Mouse (Mus musculus): ENCODE results near the gene Runx1.

Gene Runx1

DNA sequence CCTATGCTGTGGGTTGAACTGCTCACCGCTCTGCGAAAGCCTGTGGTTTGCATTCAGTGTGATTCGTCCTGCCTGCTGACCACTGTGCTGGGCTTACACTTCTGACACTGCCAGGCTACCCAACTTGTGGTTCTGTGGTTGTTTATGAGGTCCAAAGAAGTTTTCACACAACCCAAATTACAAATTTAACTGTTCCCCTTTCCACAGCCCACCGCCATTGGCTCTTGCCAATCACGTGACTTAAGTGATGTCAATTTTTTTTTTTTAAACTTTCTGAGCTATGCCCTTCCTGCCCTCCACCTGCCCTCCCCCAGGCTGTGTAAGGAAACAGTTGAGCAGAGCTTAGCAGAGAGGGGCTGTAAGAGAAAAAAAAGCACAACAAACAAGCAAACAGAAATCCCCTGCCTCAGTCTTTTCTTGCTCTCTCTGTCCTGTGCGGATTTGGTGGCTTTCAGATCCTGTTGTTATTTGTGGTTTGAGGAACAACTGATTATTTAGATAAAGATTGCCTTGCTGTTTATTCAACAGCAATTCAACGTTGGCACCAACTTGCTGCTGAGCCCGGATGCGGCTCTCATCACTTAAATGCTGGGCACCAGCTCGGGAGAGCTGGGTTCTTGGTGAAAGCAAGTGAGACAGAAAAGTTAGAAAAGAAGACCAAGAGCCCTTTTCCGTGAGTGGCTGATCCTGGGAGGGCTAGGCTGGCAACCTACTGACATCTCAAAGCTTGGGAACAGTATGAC lies at the start of gene Runx1:
Runx1 (minus strand) TSS at position 242 of the 743 bp plus-strand sequence.
- DNase-seq, result no peak

DNA sequence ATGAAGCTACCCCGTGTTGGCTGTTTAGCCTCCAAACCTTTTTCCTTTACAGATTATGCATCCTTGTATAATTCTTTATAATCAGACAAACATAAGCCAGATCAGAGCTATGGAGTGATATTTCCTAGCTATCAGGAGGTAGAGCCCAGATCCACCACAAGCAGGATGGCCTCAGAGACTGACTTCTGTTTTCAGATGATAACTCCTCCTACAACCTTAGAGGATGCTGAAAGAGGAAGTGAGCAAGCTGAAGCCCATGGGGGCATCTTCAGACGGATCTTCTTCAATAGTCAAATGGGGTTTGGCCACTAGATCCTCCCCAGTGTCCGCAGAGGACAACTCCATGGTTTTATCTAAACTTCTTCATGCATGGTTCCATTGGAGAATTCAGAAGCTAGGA lies 48.1 kb upstream of the Runx1 start:
- DNase-seq, result no peak

DNA sequence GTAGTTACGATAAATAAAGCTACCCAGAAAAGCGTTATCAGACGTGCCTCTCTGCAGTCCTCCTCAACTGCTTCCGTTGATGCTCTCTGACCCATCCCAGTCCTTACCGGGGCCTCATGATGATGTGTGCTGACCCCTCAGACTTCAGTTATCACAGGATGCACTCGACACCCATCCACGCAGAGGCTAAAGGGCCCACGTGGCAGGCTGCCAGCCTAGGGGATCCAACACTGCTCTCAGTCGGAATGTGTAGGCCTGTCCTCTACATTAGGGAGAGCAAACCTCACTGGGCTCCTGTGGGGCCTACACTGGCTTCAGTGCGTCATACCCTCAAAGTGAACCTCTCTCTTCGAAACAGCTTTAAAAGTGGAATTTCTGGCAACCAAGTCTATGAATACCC lies 45.8 kb upstream of the Runx1 start:
- DNase-seq, result no peak

DNA sequence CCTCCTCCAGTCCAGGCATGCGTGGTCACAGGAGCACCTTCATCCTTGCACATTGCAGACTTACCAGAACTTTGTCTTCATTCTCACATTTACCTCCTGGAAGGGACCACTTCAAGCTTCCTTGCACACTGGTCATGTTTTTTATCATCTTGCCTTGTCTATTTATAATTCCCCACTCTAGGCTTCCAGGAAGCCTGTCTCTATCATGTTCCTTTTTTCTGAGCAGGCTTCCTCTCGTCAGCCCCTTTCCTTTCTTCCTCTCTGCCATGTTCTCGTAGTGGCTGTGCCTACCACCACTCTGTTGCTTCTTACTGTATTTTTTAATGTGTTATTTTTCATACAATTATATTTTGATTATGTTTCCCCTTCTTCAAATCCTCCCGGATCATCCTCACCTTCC lies 42.6 kb upstream of the Runx1 start:
- DNase-seq, result no peak

DNA sequence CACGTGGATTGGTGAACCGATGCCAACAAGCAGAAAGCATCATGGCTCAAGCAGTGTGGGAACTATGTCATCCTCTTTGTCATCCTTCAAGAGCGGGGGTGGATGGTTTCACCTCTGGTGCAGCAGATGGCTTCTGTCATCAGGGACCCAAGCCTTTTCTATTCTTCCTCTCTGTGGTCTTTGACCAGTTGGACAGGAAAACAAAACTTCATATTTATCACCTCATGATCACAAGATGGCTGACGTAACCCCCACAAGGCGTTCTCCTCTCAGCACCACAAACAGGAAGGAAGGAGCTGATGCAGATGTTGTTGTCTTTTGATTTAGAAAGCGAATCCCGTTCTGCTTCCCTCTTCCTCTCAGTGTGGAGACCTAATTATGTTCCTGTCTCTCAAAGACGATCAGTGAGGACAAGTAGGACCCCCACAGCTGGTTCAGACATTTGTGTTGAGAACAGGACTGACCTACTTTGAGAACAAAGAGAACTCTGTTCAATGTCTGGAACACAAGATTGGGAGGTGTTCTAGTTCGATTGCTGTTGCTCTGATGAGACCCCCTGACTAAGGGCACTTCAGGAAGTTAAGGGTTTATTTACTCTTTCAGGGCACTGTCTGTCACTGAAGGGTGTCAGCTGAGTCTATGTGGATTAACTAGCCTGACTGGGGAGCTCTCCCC lies 41.4 kb upstream of the Runx1 start:
- DNase-seq, result no peak

DNA sequence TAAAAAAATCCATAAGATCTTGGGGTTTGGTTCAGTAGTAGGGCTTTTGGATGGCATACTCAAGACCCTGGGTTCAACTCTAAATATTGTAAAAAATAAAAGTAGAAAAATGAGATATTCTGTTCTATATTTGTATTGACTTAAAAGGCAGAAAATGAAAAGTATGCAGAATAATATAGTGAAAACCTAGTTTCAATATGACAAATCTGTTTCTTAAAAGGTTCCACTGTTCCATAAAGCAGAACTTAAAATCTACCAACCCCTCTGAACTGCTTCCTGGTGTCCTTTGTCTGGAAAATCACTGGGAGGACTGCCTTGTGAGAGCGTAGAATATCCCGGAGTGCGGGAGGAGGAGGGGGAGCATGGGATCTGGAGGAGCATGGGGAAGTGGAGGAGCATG lies 39.4 kb upstream of the Runx1 start:
- no peak for DNase-seq

DNA sequence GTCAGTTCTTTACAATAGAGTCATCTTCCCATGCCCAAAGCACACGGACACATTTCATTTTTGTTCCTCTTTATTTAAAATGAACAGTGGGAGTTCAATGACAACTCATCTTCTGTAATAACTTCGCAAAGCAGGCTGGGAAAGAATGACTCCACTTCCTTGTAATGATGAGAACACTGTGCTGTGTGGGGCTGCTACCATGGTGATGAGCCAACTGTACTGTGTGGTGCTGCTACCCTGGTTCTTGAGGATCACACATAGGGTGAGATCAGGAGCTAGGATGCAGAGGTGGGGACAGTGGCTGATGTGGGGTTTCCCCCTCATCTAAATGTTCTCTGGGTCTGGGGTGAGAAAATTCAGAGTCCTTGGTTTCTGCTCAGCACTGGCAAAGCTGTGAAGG lies 38.2 kb upstream of the Runx1 start:
- DNase-seq, result no peak

DNA sequence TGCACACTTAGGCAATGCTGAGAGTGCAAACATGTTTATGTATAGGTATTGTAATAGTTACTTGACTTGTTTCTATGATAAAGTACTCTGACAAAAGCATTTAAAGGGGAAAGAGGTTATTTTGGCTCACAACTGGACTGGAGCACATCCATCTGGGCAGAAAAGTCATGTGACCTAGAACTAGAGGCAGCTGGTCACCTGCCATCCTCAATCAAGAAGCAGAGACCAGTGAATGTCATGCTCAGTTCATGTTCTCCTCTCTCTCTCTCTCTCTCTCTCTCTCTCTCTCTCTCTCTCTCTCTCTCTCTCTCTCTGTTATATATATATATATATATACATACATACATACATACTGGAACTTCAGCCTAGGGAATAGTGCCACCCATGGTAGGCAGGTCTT lies 37.2 kb upstream of the Runx1 start:
- DNase-seq, result no peak

DNA sequence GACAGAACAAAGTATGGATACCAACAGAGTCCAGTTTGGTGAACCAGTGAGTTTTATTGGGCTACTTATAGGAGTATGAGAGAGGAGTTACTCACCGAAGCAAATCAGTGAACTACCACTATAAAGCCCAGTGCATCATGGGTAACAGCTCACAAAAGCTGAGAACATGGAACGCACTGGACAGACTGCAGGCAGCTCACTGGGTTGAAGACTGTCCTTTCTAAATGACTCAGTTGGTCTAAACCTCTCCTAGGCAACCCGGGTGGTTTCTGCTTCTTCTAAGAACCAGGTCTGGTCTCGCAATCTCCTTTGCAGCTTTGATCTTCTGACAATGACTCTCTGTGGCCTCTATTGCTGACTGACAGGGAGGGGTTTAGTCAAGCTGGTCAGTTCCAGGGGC lies 36.5 kb upstream of the Runx1 start:
- no peak for DNase-seq

DNA sequence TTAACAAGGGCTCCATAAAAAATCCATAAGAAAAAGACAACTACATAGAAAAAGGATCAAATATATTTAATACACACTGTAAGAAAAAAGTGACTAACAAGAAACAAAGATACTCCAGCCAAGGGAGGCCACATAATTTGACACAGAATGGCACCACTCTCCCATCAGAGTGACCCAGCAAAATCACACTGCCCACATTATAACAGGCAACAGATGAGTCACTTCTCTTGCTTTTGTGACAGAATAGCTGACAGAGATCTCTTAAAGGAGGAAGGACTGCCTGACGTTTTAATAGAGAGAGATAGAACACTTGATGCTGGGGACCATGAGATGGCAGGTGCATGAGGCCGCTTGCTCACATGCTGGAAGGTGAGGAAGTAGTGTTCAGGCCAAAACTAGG lies 35.6 kb upstream of the Runx1 start:
- no peak for DNase-seq

DNA sequence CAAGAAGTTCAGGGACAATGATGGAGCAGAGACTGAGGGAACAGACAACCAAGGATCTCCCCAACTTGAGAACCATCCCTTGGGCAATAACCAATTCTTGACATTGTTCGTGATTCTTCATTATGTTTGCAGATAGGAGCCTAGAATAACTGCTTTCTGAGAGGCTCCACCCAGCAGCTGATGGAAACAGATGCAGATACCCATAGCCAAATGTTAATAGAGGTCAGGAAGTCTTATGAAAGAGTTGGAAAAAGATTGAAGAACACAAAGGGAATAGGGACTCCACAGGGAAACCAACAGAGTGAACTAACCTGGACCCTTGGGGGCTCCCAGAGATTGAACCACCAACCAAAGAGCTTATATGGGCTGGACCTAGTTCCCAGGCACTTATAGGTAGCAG lies 34.7 kb upstream of the Runx1 start:
- DNase-seq, result no peak

DNA sequence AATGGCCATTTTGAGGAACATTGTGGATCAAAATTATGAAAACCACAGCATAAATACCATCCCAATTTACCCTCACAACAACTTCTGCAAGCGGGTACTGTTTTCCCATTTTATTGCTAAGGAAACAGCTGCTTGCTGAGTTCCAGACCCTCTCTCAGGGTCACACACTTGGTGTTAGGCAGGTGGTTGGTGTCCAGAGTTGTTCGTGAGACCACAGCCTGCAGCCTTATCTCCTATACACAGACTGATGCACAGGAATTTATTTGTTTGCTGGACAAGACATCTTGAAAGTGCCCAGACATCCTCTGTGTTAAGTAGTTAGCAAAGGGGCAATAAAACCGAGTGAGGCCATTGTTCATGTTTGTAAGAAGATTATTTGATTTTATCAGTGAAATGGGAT lies 30.8 kb upstream of the Runx1 start:
- DNase-seq, result no peak

DNA sequence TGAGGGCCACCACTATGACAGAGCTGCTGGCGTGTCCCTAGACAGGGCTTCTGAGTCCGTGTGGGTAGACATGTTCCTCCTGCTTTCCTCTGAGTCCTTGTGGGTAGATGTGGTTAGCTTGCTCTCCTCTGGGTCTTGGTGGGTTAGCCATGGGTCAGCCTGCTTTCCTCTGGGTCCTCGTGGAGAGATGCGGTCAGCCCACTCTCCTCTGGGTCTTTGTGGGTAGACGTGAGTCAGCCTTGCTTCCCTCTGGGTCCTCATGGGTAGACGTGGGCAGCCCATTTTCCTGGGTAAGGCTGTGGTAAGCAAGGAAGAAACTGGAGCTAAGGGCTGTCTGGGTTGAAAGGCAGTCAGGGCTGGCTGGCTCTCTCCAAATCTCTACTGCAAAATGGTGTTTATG lies 26.3 kb upstream of the Runx1 start:
- DNase-seq, result no peak

DNA sequence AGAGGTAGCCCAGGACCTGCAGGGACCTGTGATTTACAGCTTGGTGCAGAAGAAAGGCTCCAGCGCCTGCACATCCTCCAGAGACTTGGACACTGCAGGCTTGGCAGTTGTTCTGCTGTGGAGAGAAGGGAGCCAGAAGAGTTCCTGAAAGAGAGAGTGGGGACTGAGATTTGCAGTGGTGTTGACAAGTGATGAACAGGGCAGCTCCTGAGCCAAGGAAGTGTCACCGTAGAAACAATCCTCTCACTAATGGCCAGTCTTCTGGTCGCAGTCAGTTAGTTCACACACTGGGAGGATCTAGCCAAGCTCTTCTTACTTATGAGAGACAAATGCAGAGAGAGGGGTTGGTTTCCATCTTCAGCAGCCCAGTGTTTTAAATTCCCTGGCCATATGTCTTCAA lies 24.5 kb upstream of the Runx1 start:
- DNase-seq, result no peak

DNA sequence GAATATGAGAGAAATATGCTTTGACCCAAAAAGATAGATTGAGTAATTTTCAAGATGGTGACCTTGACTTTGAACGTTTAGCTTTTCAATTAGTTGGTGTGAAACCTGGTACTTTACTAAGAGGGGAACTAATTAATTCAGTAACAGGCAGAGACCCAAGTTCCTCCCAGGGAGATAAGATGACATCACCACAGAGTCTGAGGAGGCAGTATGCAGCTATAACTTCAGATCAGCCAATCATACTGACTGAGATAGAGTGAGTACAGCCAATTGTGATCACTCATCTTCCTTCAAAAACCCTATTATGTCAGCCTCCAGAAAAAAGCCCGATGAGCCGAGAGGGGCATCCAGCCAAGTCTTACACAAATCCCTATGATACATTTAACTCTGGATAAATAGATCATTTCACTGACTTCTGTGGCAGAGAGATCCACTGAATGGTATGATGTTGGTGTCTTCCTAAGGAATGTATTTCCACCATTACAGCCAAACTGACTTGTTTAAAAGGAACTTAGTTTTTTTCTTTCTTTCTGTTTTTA lies 21.9 kb upstream of the Runx1 start:
- no peak for DNase-seq

DNA sequence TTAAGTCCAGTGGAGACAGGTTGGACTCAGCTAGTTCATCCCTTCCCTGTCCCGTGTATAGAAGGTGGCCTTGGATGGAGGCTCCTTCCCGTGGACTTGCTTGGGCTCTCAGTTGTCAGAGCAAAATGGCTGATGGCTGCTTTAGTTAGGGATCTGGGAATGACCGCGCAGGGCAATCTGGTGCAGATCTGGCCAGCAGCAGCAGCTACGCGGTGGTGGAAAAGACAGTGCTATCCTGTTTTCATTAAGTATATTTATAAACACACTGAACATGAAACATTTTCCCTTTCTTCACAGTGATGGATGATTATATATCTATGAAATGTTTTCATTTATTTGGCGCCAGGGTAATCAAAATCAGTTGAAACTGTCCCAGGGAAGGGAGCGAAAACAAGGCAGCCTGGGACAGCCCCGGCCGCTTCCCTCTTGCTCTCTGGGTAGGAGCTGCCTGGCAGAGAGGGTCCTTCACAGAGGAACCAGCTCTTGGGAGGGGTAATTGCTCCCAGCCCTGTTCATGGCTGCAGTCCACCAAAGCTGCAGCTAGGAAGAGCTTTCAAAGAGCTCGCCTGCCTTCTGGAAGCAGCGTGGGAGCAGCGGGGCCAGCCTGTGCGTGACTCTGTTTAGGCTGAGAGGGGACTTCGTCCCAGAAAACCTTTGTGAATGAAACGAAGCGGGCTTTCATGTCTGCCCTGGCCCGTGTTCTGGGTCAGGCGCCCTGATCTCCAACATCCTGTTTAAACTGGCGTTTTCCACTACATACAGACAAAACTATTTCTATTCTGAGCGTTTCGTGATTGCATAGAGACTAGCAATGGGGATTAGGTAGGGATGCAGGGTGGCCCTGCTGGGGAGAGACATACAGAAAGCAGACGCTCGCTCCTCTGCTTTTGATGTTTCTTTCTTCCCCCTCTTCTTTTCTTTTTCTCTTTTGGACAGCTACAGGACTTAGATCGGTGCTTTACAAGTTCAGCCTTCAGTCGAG lies 19.6 kb upstream of the Runx1 start:
- no peak for DNase-seq

DNA sequence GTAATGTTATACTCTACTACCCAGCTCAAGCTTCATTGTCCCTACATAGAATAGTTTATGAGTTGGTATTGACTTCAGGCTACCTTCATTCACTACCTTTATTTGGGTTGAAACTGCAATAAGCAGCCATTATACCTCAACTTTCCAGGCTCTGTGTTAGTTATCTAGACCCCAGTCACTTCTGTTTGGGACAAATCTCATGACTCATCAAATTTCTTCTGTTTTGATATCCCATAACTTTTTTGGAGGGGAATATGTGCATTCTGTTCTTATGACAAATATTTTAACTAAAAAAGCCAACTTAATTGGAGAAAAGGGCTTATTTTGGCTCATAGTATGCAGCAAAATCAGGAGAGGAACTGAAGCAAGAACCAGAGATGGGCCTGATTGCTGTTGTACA lies 12.8 kb upstream of the Runx1 start:
- no peak for DNase-seq

DNA sequence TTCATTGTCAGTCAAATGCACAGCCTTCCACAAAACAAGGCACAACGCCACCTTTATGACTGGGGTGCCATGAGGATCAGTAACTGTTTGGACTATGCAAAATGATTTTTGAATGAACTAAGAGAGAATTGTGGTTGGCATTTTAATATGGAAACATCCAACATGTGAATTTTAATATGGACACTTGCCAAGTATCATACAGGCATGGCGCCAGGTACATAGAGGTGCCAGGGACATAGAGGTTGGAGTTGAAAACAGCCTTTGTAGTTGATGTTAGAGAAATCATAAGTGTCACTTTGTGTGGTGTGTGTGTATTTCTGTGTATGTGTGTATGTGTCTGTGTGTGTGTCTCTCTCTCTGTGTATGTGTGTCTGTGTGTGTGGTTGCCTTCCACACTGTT lies 5.4 kb upstream of the Runx1 start:
- no peak for DNase-seq

DNA sequence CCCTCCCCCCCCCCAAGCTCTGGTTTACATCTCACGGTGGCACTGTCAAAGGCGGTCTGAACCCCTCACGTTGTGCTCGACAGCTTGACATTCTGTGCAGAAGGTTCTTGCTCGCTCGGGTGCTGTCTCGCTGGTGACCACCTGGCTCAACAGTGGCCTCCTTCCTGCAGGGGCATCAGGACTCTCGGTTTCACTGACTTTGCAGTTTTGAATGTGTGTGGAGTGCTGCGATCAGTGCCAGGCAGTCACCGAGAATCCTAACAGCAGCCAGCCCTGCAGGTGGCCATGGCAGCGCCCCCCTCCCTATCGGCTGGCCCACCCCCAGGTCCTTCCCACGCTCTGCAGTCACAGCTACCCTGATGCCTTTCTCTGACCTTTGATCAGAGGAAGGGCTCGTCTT lies 4.5 kb upstream of the Runx1 start:
- no peak for DNase-seq

DNA sequence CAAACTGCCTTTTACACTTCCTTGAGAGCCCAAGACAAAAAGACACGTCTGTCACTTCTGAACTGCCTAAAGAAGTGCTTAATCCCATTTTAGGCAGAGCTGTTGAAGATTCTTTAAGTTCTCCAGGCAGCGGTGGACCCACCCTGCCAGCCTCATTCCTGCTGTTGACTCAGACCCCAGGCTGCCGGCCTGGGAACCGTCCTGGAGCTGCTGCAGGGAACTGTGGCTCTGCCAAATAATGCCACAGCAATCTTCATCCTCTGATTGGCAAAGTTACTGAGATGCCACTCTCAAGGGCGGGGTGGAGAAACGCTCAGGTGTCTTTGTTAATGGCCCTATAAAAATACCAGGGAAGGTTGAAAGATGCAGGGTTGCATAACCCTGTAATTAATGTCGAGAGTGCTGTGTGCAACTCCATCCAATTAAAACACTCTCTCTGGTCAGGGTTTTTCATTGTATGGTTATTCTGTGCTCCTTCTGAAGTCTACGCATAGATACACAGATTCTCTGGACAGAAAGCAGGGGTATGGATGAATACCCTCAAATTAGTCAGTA lies 2.4 kb upstream of the Runx1 start:
- DNase-seq, result no peak

DNA sequence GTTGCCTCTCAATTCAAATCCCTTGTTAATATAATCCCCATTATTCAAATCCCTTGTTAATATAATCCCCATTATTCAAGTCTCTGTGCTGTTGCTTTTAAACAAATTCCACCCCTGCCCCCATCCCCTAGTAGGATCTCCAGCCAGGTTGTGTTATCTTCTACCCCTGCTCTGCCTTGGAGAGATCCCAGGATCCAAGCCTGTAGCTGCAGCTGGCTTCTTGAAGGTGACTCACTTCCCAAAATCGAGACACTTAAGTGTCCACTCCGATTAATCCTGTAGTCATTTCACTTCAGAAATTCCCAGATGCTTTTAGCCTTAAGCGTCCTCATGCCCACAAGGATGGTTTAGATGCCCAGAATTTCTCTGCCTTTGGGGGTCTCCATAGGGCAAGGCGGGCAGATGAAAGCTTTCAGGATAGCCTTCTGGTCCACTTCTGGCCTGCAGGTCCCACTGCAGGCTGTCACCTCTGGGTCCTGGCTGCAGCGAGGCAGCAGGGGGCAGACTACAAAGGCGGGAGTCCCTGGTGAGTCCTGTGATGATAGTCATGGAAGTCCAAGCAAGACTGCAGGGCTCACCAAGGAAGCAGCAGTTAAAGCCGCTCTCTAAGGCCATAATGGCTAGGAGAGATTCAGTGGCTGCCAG lies 1.8 kb upstream of the Runx1 start:
- DNase-seq, result no peak

DNA sequence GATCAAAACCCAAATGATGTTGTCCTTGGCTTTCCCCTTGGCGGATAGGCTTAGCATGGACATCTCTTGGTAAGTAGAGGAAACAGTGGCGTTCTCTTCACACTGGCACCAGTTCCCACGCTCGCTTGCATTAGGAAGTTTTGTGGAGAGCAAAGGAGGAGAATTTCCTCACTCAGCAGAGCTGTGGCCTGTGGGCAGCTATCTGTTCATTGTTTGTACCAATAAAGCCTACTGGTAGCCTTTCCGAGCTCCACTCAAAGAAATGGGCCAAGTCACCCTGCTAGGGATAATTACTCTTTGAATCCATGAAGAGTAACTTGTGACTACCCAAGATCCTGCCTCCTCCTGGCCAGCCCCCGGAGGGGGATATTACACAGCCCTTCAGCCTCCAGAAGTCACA lies 734 bp upstream of the Runx1 start:
- no peak for DNase-seq
